Mouse (Mus musculus) myocyte (in vitro differentiated cells): ENCODE results near the gene Map3k12. TPM values are rescaled to one million over a fixed set of nuclear protein-coding genes. Genes with fewer than 3 reads are reported as not detected.
A peak's percentile ranks its signal among the peaks of the same experiment; 100 is the strongest.

Experiments
- H3K27me3 ChIP-seq: one replicate; pipeline ENCODE4 v1.6.1; 2011; ENCODE audit not compliant: control insufficient read depth, insufficient read depth, insufficient read length
- H3K36me3 ChIP-seq: one replicate; pipeline ENCODE4 v1.6.1; 2011; ENCODE audit not compliant: control insufficient read depth, insufficient read depth
- H3K4me2 ChIP-seq: one replicate; pipeline ENCODE4 v1.6.1; 2011; ENCODE audit warnings: low read depth, control low read depth
- H3K4me3 ChIP-seq: one replicate; pipeline ENCODE4 v1.5.1; 2011; ENCODE audit warnings: mild to moderate bottlenecking, control low read depth, moderate library complexity
- H3K79me2 ChIP-seq: one replicate; pipeline ENCODE4 v1.6.1; 2011; ENCODE audit not compliant: control insufficient read depth, insufficient read depth
- H3ac ChIP-seq: one replicate; pipeline ENCODE4 v1.6.1; 2011; ENCODE audit not compliant: control insufficient read depth, insufficient read length
- CEBPB ChIP-seq: IDR thresholded peaks from 2 replicates; pipeline ENCODE4 v1.6.1; 2011; ENCODE audit warnings: mild to moderate bottlenecking, moderate library complexity; ENCODE audit not compliant: poor library complexity, insufficient read depth, severe bottlenecking
- E2F4 ChIP-seq: IDR thresholded peaks from one replicate; pipeline ENCODE4 v1.6.1; 2011; ENCODE audit warnings: mild to moderate bottlenecking, control low read depth, moderate library complexity; ENCODE audit not compliant: insufficient read depth
- MAX ChIP-seq: IDR thresholded peaks from one replicate; pipeline ENCODE4 v1.6.1; 2011; ENCODE audit warnings: low read depth, mild to moderate bottlenecking, control low read depth
- MYOD1 ChIP-seq, 3 experiments: IDR thresholded peaks; one replicate each; pipeline ENCODE4 v1.6.1; 2011; ENCODE audit warnings: control low read depth in 2 of 3, low read depth in 2 of 3, mild to moderate bottlenecking in 2 of 3, moderate library complexity in 1 of 3; ENCODE audit not compliant: insufficient read length in 2 of 3, control insufficient read depth in 1 of 3
- MYOG ChIP-seq, 3 experiments: IDR thresholded peaks; one replicate each; pipeline ENCODE4 v1.6.1; 2011; ENCODE audit warnings: control low read depth in 2 of 3, low read depth in 2 of 3, mild to moderate bottlenecking in 2 of 3; ENCODE audit not compliant: insufficient read length in 2 of 3, control insufficient read depth in 1 of 3, insufficient read depth in 1 of 3
- POLR2A ChIP-seq: IDR thresholded peaks from one replicate; pipeline ENCODE4 v1.6.1; 2011; ENCODE audit warnings: low read depth, mild to moderate bottlenecking, control low read depth, moderate library complexity; ENCODE audit not compliant: insufficient read length
- POLR2AphosphoS2 ChIP-seq: IDR thresholded peaks from one replicate; pipeline ENCODE4 v1.6.1; 2011; ENCODE audit warnings: low read depth, control low read depth; ENCODE audit not compliant: insufficient read length
- REST ChIP-seq: IDR thresholded peaks from one replicate; pipeline ENCODE4 v1.6.1; 2011; ENCODE audit warnings: mild to moderate bottlenecking, control low read depth, moderate library complexity; ENCODE audit not compliant: insufficient read depth, insufficient read length
- SRF ChIP-seq: IDR thresholded peaks from one replicate; pipeline ENCODE4 v1.6.1; 2011; ENCODE audit warnings: low read depth; ENCODE audit not compliant: control insufficient read depth, insufficient read length
- TCF12 ChIP-seq: IDR thresholded peaks from one replicate; pipeline ENCODE4 v1.6.1; 2011; ENCODE audit warnings: mild to moderate bottlenecking, control low read depth; ENCODE audit not compliant: poor library complexity, insufficient read depth, severe bottlenecking
- TCF3 ChIP-seq: IDR thresholded peaks from one replicate; pipeline ENCODE4 v1.6.1; 2011; ENCODE audit warnings: low read depth, control low read depth; ENCODE audit not compliant: insufficient read length
- USF1 ChIP-seq: IDR thresholded peaks from one replicate; pipeline ENCODE4 v1.6.1; 2011; ENCODE audit warnings: low read depth, mild to moderate bottlenecking, control low read depth, moderate library complexity
- polyA plus RNA-seq: library from polyadenylated mRNA; unstranded; fragments of >200 nt; fragmentation: generic; extraction: Trizol; gene quantifications from one replicate; pipeline ENCODE4 v1.2.1, GENCODE M21; 2012; ENCODE audit warnings: missing spikeins

The Map3k12 gene
- polyA plus RNA-seq = 5.9 TPM

GRCm38 (mm10) chr15:102516728-102517404 is at the start of gene Map3k12:
Gene Map3k12, minus strand, starts transcription at chr15:102517064.
- peak within 1 kb of the TSS; percentile 100 for H3K4me2 ChIP-seq
- H3K4me3 ChIP-seq = peak within 1 kb of the TSS; percentile 56
- peak; percentile 46 for TF ChIP-seq POLR2A
- peak; percentile 60 for TF ChIP-seq POLR2AphosphoS2
- no peak for TF ChIP-seq MAX
- H3K79me2 ChIP-seq = peaks cover 29% of the 10 kb centered on the region
- peak within 1 kb of the TSS; percentile 37 for H3ac ChIP-seq
- H3K36me3 ChIP-seq = peaks cover 3% of the 10 kb centered on the region
- H3K27me3 ChIP-seq = no peaks in the 10 kb centered on the region

GRCm38 (mm10) chr15:102563681-102564080 is 46.8 kb upstream of the Map3k12 start:
- H3K79me2 ChIP-seq = peaks cover 5% of the 10 kb centered on the region
- no peak overlapping the region for H3ac ChIP-seq
- peaks cover 20% of the 10 kb centered on the region for H3K36me3 ChIP-seq
- no peak overlapping the region for H3K4me3 ChIP-seq
- no peak overlapping the region for H3K4me2 ChIP-seq
- H3K27me3 ChIP-seq = no peaks in the 10 kb centered on the region
- no peak for TF ChIP-seq REST
- no peak for TF ChIP-seq MYOG (IDR thresholded peaks at IDR 0.05; ENCODE audit: control insufficient read depth in 1 of 3, insufficient read depth in 1 of 3, insufficient read length in 2 of 3, low read depth in 2 of 3)
- TF ChIP-seq SRF = no peak
- TF ChIP-seq TCF3 = no peak
- no peak for TF ChIP-seq POLR2AphosphoS2
- no peak for TF ChIP-seq POLR2A

- Histone ChIP-seq H3K4me3 (no peak overlapping the region), H3K4me2 (no peak overlapping the region), H3K79me2 (peaks cover 5% of the 10 kb centered on the region), H3K27me3 (no peaks in the 10 kb centered on the region), H3ac (no peak overlapping the region), H3K36me3 (peaks cover 20% of the 10 kb centered on the region)
- TF ChIP-seq E2F4 (no peak), TCF3 (no peak)
These were observed 46.2 kb upstream of the Map3k12 start for GRCm38 (mm10) chr15:102563061-102563460.

GRCm38 (mm10) chr15:102562491-102562890 is 45.6 kb upstream of the Map3k12 start:
- H3K36me3 ChIP-seq = peaks cover 20% of the 10 kb centered on the region
- no peaks in the 10 kb centered on the region for H3K27me3 ChIP-seq
- peaks cover 3% of the 10 kb centered on the region for H3K79me2 ChIP-seq
- H3K4me2 ChIP-seq = no peak overlapping the region
- TF ChIP-seq USF1 = no peak
- no peak for TF ChIP-seq REST
- no peak overlapping the region for H3K4me3 ChIP-seq
- H3ac ChIP-seq = no peak overlapping the region

GRCm38 (mm10) chr15:102557580-102557979 is 40.7 kb upstream of the Map3k12 start:
- Histone ChIP-seq H3K79me2 (no peaks in the 10 kb centered on the region), H3K4me3 (no peak overlapping the region), H3ac (no peak overlapping the region), H3K27me3 (no peaks in the 10 kb centered on the region), H3K36me3 (peaks cover 53% of the 10 kb centered on the region), H3K4me2 (no peak overlapping the region)
- no peak for TF ChIP-seq E2F4
- no peak for TF ChIP-seq MAX
- no peak for TF ChIP-seq MYOD1 (IDR thresholded peaks at IDR 0.05; ENCODE audit: control insufficient read depth in 1 of 3, insufficient read length in 2 of 3, low read depth in 2 of 3)
- no peak for TF ChIP-seq MYOG (IDR thresholded peaks at IDR 0.05; ENCODE audit: control insufficient read depth in 1 of 3, insufficient read depth in 1 of 3, insufficient read length in 2 of 3, low read depth in 2 of 3)
- TF ChIP-seq POLR2A = no peak
- TF ChIP-seq USF1 = no peak
- TF ChIP-seq TCF3 = no peak
- no peak for TF ChIP-seq SRF
- no peak for TF ChIP-seq POLR2AphosphoS2
- TF ChIP-seq REST = no peak
- no peak for TF ChIP-seq TCF12
- TF ChIP-seq CEBPB = no peak

- H3K79me2 ChIP-seq = no peaks in the 10 kb centered on the region
- no peaks in the 10 kb centered on the region for H3K27me3 ChIP-seq
- no peak overlapping the region for H3ac ChIP-seq
- H3K36me3 ChIP-seq = peaks cover 58% of the 10 kb centered on the region
- no peak overlapping the region for H3K4me2 ChIP-seq
- no peak overlapping the region for H3K4me3 ChIP-seq
- no peak for TF ChIP-seq TCF12
- TF ChIP-seq SRF = no peak
- TF ChIP-seq TCF3 = no peak
- no peak for TF ChIP-seq MYOG (IDR thresholded peaks at IDR 0.05; ENCODE audit: control insufficient read depth in 1 of 3, insufficient read depth in 1 of 3, insufficient read length in 2 of 3, low read depth in 2 of 3)
- no peak for TF ChIP-seq POLR2A
- TF ChIP-seq REST = no peak
- no peak for TF ChIP-seq MAX
- no peak for TF ChIP-seq USF1
- TF ChIP-seq POLR2AphosphoS2 = no peak
- TF ChIP-seq CEBPB = no peak
- TF ChIP-seq E2F4 = no peak
- no peak for TF ChIP-seq MYOD1 (IDR thresholded peaks at IDR 0.05; ENCODE audit: control insufficient read depth in 1 of 3, insufficient read length in 2 of 3, low read depth in 2 of 3)
These were observed 38.7 kb upstream of the Map3k12 start for GRCm38 (mm10) chr15:102555581-102555980.
